Mouse (Mus musculus) erythroid progenitor cell, adult 5-6 weeks (primary cell): ENCODE results near the gene Atoh7. TPM values are rescaled to one million over a fixed set of nuclear protein-coding genes. Genes with fewer than 3 reads are reported as not detected.

Source experiments
- ATAC-seq: replicated peaks from 2 replicates; pipeline ENCODE4 v1.8.0; 2016; ENCODE audit warnings: moderate number of reproducible peaks, mild to moderate bottlenecking, moderate TSS enrichment, inconsistent platforms; ENCODE audit not compliant: poor library complexity, low FRiP score, severe bottlenecking
- total RNA-seq, 2 experiments: library from RNA; stranded (forward) in 1 of 2; stranded (reverse) in 1 of 2; fragments of 150-400 nt in 1 of 2; fragments of 186-747, 209-891 nt in 1 of 2; gene quantifications; 2 replicates each; pipeline versions ENCODE4 v1.2.3 to v1.2.4; 2015 to 2017; ENCODE audit warnings: low replicate concordance in 2 of 2

Atoh7 gene
- total RNA-seq, 2 experiments from 2014 or later, result not detected

DNA sequence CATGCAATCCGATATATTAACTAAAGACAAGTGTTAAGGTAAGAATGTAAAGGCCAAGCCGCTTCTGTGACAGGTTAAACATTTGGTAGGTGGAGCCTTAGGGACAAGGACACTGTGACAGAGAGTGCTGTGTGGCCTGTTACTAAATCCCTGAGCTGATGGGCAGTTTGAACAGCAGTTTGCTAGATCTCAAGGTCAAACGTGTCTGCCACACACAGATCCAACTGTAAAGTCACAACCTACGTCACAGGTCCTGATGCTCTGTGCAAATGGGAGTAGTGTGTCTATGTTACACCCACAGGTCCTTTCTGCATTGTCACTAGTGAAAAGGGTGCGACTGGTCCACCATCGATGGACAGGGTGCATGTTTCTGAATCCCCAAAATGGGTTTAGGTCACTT lies 32.9 kb downstream of the Atoh7 start:
- ATAC-seq, result no peak

DNA sequence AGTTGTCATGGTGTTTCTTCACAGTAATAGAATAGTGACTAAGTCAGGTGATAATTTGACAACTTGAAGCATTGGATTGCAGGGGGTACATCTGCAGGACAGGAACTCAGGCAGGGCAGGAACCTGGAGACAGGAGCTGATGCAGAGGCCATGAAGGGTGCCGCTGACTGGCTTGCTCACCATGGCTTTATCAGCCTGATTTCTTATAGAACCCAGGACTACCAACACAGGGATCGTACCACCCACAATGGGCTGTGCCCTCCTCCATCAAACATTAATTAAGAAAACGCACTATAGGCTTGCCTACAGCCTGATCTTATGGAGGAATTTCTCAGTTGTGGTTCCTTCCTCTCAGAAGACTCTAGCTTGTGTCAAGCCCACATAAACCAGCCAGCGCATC lies 33.9 kb downstream of the Atoh7 start:
- ATAC-seq, result no peak

- no peak for ATAC-seq
Observed at GRCm38 (mm10) chr10:63135680-63136079, 36.2 kb downstream of the Atoh7 start.

GRCm38 (mm10) chr10:63136436-63136835 lies 37.0 kb downstream of the Atoh7 start:
- no peak for ATAC-seq

GRCm38 (mm10) chr10:63142660-63143059 lies 43.2 kb downstream of the Atoh7 start:
- no peak for ATAC-seq

Other genes starting within 250 kb of the Atoh7 start
- 2.2 and 6.7 TPM in 2 replicates for gene Tet1, start 190.7 kb upstream of the Atoh7 start, total RNA-seq (2015; ENCODE audit: low replicate concordance)
- 0.39 and 0.76 TPM in 2 replicates for gene Tet1, start 190.7 kb upstream of the Atoh7 start, total RNA-seq (2017; ENCODE audit: low replicate concordance)
- 9.6 and 15.5 TPM in 2 replicates for gene Slc25a16, start 179.0 kb upstream of the Atoh7 start, total RNA-seq (2015; ENCODE audit: low replicate concordance)
- 9.1 and 19.9 TPM in 2 replicates for gene Slc25a16, start 179.0 kb upstream of the Atoh7 start, total RNA-seq (2017; ENCODE audit: low replicate concordance)
- 41.9 and 47.2 TPM in 2 replicates for gene Dna2, start 152.6 kb upstream of the Atoh7 start, total RNA-seq (2015; ENCODE audit: low replicate concordance)
- 45.7 and 49.2 TPM in 2 replicates for gene Dna2, start 152.6 kb upstream of the Atoh7 start, total RNA-seq (2017; ENCODE audit: low replicate concordance)
- gene Rufy2, start 119.4 kb upstream of the Atoh7 start, total RNA-seq (2015; ENCODE audit: low replicate concordance), result 1.4 and 3.8 TPM in 2 replicates
- 1.7 and 2.2 TPM in 2 replicates for gene Rufy2, start 119.4 kb upstream of the Atoh7 start, total RNA-seq (2017; ENCODE audit: low replicate concordance)
- 28.9 and 56.2 TPM in 2 replicates for gene Hnrnph3, start 75.4 kb upstream of the Atoh7 start, total RNA-seq (2015; ENCODE audit: low replicate concordance)
- gene Hnrnph3, start 75.4 kb upstream of the Atoh7 start, total RNA-seq (2017; ENCODE audit: low replicate concordance), result 37.2 and 46.0 TPM in 2 replicates
- gene Pbld2, start 75.3 kb upstream of the Atoh7 start, total RNA-seq (2015; ENCODE audit: low replicate concordance), result not detected in 2 replicates
- not detected in 2 replicates for gene Pbld2, start 75.3 kb upstream of the Atoh7 start, total RNA-seq (2017; ENCODE audit: low replicate concordance)
- gene Pbld1, start 39.5 kb upstream of the Atoh7 start, total RNA-seq (2015; ENCODE audit: low replicate concordance), result not detected in 2 replicates
- 0.13 TPM in 1 of 2 replicates, not detected in the other for gene Pbld1, start 39.5 kb upstream of the Atoh7 start, total RNA-seq (2017; ENCODE audit: low replicate concordance)
- 1.1 TPM in 1 of 2 replicates, not detected in the other for gene Mypn, start 104.3 kb downstream of the Atoh7 start, total RNA-seq (2015; ENCODE audit: low replicate concordance)
- gene Mypn, start 104.3 kb downstream of the Atoh7 start, total RNA-seq (2017; ENCODE audit: low replicate concordance), result 1.1 TPM in 1 of 2 replicates, not detected in the other
- gene Herc4, start 144.2 kb downstream of the Atoh7 start, total RNA-seq (2015; ENCODE audit: low replicate concordance), result 106 and 130 TPM in 2 replicates
- 96.5 and 100 TPM in 2 replicates for gene Herc4, start 144.2 kb downstream of the Atoh7 start, total RNA-seq (2017; ENCODE audit: low replicate concordance)